Mouse (Mus musculus): ENCODE results near the gene Gm48552. TPM values are rescaled to one million over a fixed set of nuclear protein-coding genes. Genes with fewer than 3 reads are reported as not detected.

Gm48552 gene
- total RNA-seq, 2 experiments from 2014 or later = 1.4 to 2.6 TPM

GRCm38 (mm10) chr10:81360721-81361120 lies 28.1 kb upstream of the Gm48552 start:
- no peak for DNase-seq (ENCODE audit: low spot score in 2 of 2)

- DNase-seq (ENCODE audit: low spot score in 2 of 2) = no peak
Measured at GRCm38 (mm10) chr10:81362336-81362949, 26.4 kb upstream of the Gm48552 start.

GRCm38 (mm10) chr10:81363436-81364346 lies 25.1 kb upstream of the Gm48552 start:
- DNase-seq (ENCODE audit: low spot score in 2 of 2) = no peak

- no peak for DNase-seq (ENCODE audit: low spot score in 2 of 2)
Measured at GRCm38 (mm10) chr10:81364666-81365065, 24.1 kb upstream of the Gm48552 start.

GRCm38 (mm10) chr10:81365073-81365472 lies 23.7 kb upstream of the Gm48552 start:
- no peak for DNase-seq (ENCODE audit: low spot score in 2 of 2)

- no peak for DNase-seq (ENCODE audit: low spot score in 2 of 2)
Measured at GRCm38 (mm10) chr10:81365672-81366476, 22.9 kb upstream of the Gm48552 start, which contains the start of gene 4930404N11Rik. Gene 4930404N11Rik (minus strand): TSS chr10:81365816.

- DNase-seq (ENCODE audit: low spot score in 2 of 2) = no peak
Measured at GRCm38 (mm10) chr10:81366477-81367206, 22.2 kb upstream of the Gm48552 start.

GRCm38 (mm10) chr10:81367207-81367495 lies 21.7 kb upstream of the Gm48552 start:
- DNase-seq (ENCODE audit: low spot score in 2 of 2) = no peak

- DNase-seq (ENCODE audit: low spot score in 2 of 2) = no peak
Measured at GRCm38 (mm10) chr10:81375322-81375721, 13.5 kb upstream of the Gm48552 start.

GRCm38 (mm10) chr10:81376561-81377361 lies 12.0 kb upstream of the Gm48552 start:
- no peak for DNase-seq (ENCODE audit: low spot score in 2 of 2)

GRCm38 (mm10) chr10:81377362-81377664 lies 11.5 kb upstream of the Gm48552 start:
- DNase-seq (ENCODE audit: low spot score in 2 of 2) = no peak

- DNase-seq (ENCODE audit: low spot score in 2 of 2) = no peak
Measured at GRCm38 (mm10) chr10:81377793-81378552, 10.8 kb upstream of the Gm48552 start, which contains the start of gene Fzr1. Gene Fzr1 (minus strand): TSS chr10:81378516.

GRCm38 (mm10) chr10:81378553-81379182 lies 10.1 kb upstream of the Gm48552 start:
- DNase-seq (ENCODE audit: low spot score in 2 of 2) = peak; percentile 100

GRCm38 (mm10) chr10:81379183-81379553 lies 9.6 kb upstream of the Gm48552 start:
- DNase-seq (ENCODE audit: low spot score in 2 of 2) = no peak

GRCm38 (mm10) chr10:81379809-81380378 lies 8.9 kb upstream of the Gm48552 start:
- DNase-seq (ENCODE audit: low spot score in 2 of 2) = no peak

GRCm38 (mm10) chr10:81382039-81382438 lies 6.8 kb upstream of the Gm48552 start:
- no peak for DNase-seq (ENCODE audit: low spot score in 2 of 2)

- peak; percentile 99 for DNase-seq (ENCODE audit: low spot score in 2 of 2)
Measured at GRCm38 (mm10) chr10:81383802-81384604, 4.8 kb upstream of the Gm48552 start, which contains the start of the genes Dohh and Gm48551. Gene Dohh (plus strand): TSS chr10:81384428. Gene Gm48551 (plus strand): TSS chr10:81384466.

- DNase-seq (ENCODE audit: low spot score in 2 of 2) = no peak
Measured at GRCm38 (mm10) chr10:81384605-81384982, 4.2 kb upstream of the Gm48552 start.
